10 mouse cellular contexts compared by ENCODE assay signal in genomic region chr10:50763457-50764310, GRCm38 (mm10).
A peak's percentile ranks its signal among the peaks of the same experiment; 100 is the strongest.
DNase-seq lines count a peak whose midpoint lies in the region; ATAC-seq lines count a peak whose summit lies in the region.
"Had no signal": no experiment of that assay in that cellular context is flagged by ENCODE, and none has a peak within 500 bp of the region (broad histone marks: within the 10 kb centered on the region; RNA-seq: fewer than 3 reads in every experiment).

No protein-coding gene starts in this region.

- H3K4me1 ChIP-seq in forebrain, embryonic 12.5 days, result peaks cover 5% of the 10 kb centered on the region
- peaks cover 19% of the 10 kb centered on the region for H3K4me1 ChIP-seq in forebrain, embryonic 10.5 days
- H3K4me1 ChIP-seq in embryonic facial prominence, embryonic 14.5 days (ENCODE audit: control insufficient read depth, insufficient read depth, low read length), result no peaks in the 10 kb centered on the region
- no peaks in the 10 kb centered on the region for H3K4me1 ChIP-seq in liver, embryonic 15.5 days (replicated peaks)
- H3K4me1 ChIP-seq: embryonic facial prominence, embryonic 13.5 days had no signal

- WGBS in forebrain, embryonic 12.5 days, result 36% methylated on average over 7 of the region's 7 CpGs
- WGBS in forebrain, embryonic 10.5 days, result 64% methylated on average over 7 of the region's 7 CpGs
- 65% methylated on average over 7 of the region's 7 CpGs for WGBS in embryonic facial prominence, embryonic 14.5 days
- 68% methylated on average over 7 of the region's 7 CpGs for WGBS in liver, embryonic 15.5 days (ENCODE audit: insufficient replicate concordance)

- no peak overlapping the region for H3K27ac ChIP-seq in forebrain, embryonic 12.5 days
- H3K27ac ChIP-seq in forebrain, embryonic 10.5 days, result no peak overlapping the region
- no peak overlapping the region for H3K27ac ChIP-seq in embryonic facial prominence, embryonic 14.5 days (replicated peaks; ENCODE audit: low read depth, low read length)
- H3K27ac ChIP-seq in liver, embryonic 15.5 days (replicated peaks), result 0 out of 2 replicates have a peak overlapping the region, but pooled peaks have one; percentile 4
- H3K27ac ChIP-seq: embryonic facial prominence, embryonic 13.5 days had no signal

- DNase-seq in forebrain, embryonic 10.5 days (ENCODE audit: extremely low spot score, low spot score), result no peak
- DNase-seq in 416B (ENCODE audit: low read depth), result peak; percentile 53
- DNase-seq in embryonic facial prominence, embryonic 14.5 days (ENCODE audit: low spot score), result peak; percentile 27
- no peak for DNase-seq in cerebellum, adult 18-20 months
- no peak for DNase-seq in layer of hippocampus, postnatal 10 days (ENCODE audit: low spot score in 2 of 2)
- DNase-seq in frontal cortex, postnatal 36 days (ENCODE audit: low spot score in 2 of 2), result no peak
- DNase-seq: B cell, adult 2 months had no signal

- no peaks in the 10 kb centered on the region for H3K9me3 ChIP-seq in forebrain, embryonic 12.5 days
- no peaks in the 10 kb centered on the region for H3K9me3 ChIP-seq in forebrain, embryonic 10.5 days
- H3K9me3 ChIP-seq in embryonic facial prominence, embryonic 14.5 days (ENCODE audit: control insufficient read depth, low read length), result no peaks in the 10 kb centered on the region
- no peaks in the 10 kb centered on the region for H3K9me3 ChIP-seq in liver, embryonic 15.5 days (replicated peaks)
- H3K9me3 ChIP-seq: embryonic facial prominence, embryonic 13.5 days had no signal

- no peak overlapping the region for H3K4me2 ChIP-seq in forebrain, embryonic 12.5 days
- H3K4me2 ChIP-seq in embryonic facial prominence, embryonic 14.5 days (ENCODE audit: low read depth, low read length), result no peak overlapping the region
- no peak overlapping the region for H3K4me2 ChIP-seq in liver, embryonic 15.5 days
- H3K4me2 ChIP-seq: embryonic facial prominence, embryonic 13.5 days had no signal

- no peaks in the 10 kb centered on the region for H3K36me3 ChIP-seq in forebrain, embryonic 12.5 days (replicated peaks)
- no peaks in the 10 kb centered on the region for H3K36me3 ChIP-seq in forebrain, embryonic 10.5 days (replicated peaks)
- peaks cover under 1% of the 10 kb centered on the region; the same call in 1 of the 2 replicates for H3K36me3 ChIP-seq in embryonic facial prominence, embryonic 14.5 days (ENCODE audit: control insufficient read depth, insufficient read depth, low read length)
- H3K36me3 ChIP-seq in liver, embryonic 15.5 days (replicated peaks), result 0 out of 2 replicates have a peak, but pooled peaks cover 2% of the 10 kb centered on the region

- ATAC-seq in forebrain, embryonic 12.5 days (ENCODE audit: low FRiP score), result peak; percentile 82
- peak; percentile 63; the same call in 1 of the 2 replicates for ATAC-seq in embryonic facial prominence, embryonic 14.5 days (ENCODE audit: low read depth)
- no peak for ATAC-seq in liver, embryonic 15.5 days (ENCODE audit: insufficient read depth)

- H3K4me3 ChIP-seq in forebrain, embryonic 12.5 days (replicated peaks), result no peak overlapping the region
- H3K4me3 ChIP-seq in forebrain, embryonic 10.5 days, result no peak overlapping the region
- no peak overlapping the region for H3K4me3 ChIP-seq in embryonic facial prominence, embryonic 14.5 days (ENCODE audit: low read depth, low read length)
- no peak overlapping the region for H3K4me3 ChIP-seq in liver, embryonic 15.5 days (replicated peaks)
- H3K4me3 ChIP-seq: embryonic facial prominence, embryonic 13.5 days had no signal

- no peaks in the 10 kb centered on the region for H3K27me3 ChIP-seq in forebrain, embryonic 12.5 days
- H3K27me3 ChIP-seq in forebrain, embryonic 10.5 days (ENCODE audit: poor library complexity, severe bottlenecking), result no peaks in the 10 kb centered on the region
- H3K27me3 ChIP-seq in embryonic facial prominence, embryonic 14.5 days (replicated peaks; ENCODE audit: control insufficient read depth, insufficient read depth, low read length), result no peaks in the 10 kb centered on the region
- H3K27me3 ChIP-seq in liver, embryonic 15.5 days, result no peaks in the 10 kb centered on the region
- H3K27me3 ChIP-seq: embryonic facial prominence, embryonic 13.5 days had no signal

- no peak overlapping the region for H3K9ac ChIP-seq in forebrain, embryonic 12.5 days
- no peak overlapping the region for H3K9ac ChIP-seq in embryonic facial prominence, embryonic 14.5 days (ENCODE audit: low read depth, low read length)
- H3K9ac ChIP-seq in liver, embryonic 15.5 days, result no peak overlapping the region
- H3K9ac ChIP-seq: embryonic facial prominence, embryonic 13.5 days had no signal

Comparison
In these comparisons a context has a peak if more than half of its experiments do, and no peak if none do; other contexts are left out.
1. DNase-seq: peak in 416B (single experiment) and embryonic facial prominence, embryonic 14.5 days (single experiment); none in forebrain, embryonic 10.5 days (single experiment), cerebellum, adult 18-20 months (0 of 2), layer of hippocampus, postnatal 10 days (0 of 2) and frontal cortex, postnatal 36 days (0 of 2).